Mouse (Mus musculus) c-Kit-positive CD71-negative TER-119-negative erythroid progenitor cells, embryonic 14.5 days (primary cell): ENCODE results near the gene Vamp5.
A peak's percentile ranks its signal among the peaks of the same experiment; 100 is the strongest.

ENCODE experiments used
- DNase-seq: peaks from one replicate; pipeline ENCODE4 v3.0.0-alpha.2; 2013; ENCODE audit warnings: low read depth

Vamp5 gene

DNA sequence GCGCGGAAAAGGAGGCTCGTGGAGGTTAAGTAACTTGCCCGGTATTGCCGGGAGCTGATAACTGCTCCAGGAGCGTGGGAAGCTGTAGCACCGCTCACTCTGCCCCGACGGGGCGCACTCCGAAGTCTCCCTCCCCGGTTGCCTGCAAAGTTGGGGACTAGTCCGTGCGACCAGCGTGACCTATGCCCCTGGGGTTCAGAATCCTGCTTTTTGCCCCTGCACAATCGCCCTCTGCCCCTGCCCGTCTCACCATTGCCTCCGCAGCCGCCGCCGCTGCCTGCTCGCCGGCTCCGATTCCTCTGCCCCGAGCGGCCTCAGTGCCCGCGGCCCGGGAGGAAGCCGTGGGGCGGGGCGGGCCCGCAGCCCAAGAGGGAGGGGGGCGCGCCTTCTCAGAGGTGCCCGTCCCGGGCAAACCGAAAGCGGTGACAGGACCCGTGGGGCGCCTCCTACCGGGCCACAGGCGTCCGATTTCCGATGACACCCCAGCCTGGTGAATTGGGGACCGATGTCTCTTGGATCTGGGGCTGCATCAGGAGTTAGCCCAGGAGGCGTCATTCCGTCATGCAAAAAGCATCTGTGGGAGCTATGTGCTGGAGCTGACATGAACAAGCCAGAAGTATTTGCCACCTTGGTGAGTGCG lies at the start of gene Vamp5:
Vamp5 (minus strand) TSS at position 338 of the 640 bp plus-strand sequence.
- DNase-seq, result peak; percentile 74

DNA sequence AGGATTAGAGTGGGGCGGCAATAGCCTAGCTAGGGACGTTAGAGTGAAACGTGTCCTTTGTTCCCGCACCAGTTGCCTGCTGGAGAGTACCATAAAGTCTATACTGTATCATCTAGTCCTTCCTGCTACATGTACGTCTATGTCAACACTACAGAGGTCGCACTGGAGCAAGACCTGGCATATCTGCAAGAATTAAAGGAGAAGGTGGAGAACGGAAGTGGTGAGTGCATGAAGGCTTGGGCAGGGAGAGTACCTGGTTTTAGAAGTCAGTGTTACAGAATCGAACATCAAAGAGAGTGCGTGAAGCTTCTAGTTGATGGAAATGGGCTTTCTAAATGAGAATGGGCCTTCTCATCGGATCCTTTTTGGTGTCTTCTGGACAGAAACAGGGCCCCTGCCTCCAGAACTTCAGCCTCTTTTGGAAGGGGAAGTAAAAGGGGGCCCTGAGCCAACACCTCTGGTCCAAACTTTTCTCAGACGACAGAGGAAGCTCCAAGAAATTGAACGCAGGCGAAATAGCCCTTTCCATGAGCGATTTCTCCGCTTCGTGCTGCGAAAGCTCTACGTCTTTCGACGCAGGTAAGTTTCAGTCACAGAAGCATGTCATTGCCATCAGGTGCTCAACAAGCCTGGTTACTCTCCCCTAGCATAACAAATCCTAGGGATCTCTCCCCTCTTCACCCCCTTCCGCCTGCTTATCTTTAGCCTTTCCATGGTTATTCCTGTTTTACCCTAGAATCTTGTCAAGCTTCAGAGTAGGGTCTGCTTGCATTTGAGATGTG lies 49.0 kb upstream of the Vamp5 start:
- DNase-seq, result no peak

GRCm38 (mm10) chr6:72428036-72428435 lies 47.8 kb upstream of the Vamp5 start:
- DNase-seq, result peak; percentile 73

- DNase-seq, result no peak
Observed at GRCm38 (mm10) chr6:72425646-72426045, 45.4 kb upstream of the Vamp5 start.

DNA sequence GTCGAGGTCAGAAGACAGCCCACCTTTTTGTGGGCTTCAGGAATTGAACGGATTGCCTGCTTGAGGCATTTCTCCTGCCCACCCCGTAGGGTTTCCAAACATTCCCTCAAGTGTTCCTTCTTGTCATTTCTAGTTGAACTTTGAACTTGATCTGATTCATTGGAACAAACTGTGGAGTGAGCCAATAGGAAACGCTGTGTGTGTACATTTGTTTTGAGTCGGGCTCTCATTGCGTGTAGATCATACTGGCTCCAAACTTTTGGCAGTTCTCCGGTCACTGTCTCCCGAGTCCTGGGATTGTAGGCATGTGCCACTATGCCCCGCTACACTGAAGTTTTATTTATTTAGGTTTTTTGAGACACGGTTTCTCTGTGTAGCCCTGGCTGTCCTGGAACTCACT lies 40.6 kb upstream of the Vamp5 start:
- DNase-seq, result no peak

DNA sequence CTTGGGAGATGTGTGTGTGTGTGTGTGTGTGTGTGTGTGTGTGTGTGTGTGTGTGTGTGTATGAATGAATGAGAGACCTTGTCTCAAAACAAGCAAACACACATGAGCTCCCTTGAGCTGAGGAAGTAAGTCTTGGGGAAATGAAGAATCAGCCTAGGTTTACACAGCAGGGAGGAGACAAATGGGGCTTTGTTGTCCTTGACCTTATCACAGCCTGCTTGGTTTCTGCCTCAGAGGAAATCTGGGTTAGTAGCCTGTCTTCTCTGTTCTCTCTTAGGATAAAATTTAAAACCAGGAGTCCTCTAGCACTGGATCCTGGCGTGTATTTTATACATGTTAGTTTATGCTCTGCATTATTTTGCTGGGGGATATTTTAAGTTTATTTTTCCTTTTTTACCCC lies 39.5 kb upstream of the Vamp5 start:
- no peak for DNase-seq

DNA sequence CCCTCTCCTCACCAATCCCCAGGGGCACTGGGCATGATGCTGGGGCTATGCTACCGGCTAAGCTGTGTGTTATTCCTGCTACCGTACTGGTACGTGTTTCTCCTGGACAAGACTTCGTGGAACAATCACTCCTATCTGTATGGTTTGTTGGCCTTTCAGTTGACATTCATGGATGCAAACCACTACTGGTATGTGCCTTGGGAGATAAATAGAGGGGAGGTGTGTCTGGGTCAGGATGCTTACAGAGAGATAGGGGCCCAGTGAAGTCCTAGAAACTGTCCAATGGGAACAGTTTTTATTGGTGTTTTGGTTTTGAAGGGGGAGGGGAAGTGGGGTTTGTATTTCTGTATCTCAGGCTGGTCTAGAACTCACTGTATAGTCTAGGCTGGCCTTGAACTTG lies 38.0 kb upstream of the Vamp5 start:
- DNase-seq, result no peak

GRCm38 (mm10) chr6:72415964-72416772 lies 35.9 kb upstream of the Vamp5 start:
- DNase-seq, result no peak

GRCm38 (mm10) chr6:72415181-72415580 lies 34.9 kb upstream of the Vamp5 start:
- no peak for DNase-seq

DNA sequence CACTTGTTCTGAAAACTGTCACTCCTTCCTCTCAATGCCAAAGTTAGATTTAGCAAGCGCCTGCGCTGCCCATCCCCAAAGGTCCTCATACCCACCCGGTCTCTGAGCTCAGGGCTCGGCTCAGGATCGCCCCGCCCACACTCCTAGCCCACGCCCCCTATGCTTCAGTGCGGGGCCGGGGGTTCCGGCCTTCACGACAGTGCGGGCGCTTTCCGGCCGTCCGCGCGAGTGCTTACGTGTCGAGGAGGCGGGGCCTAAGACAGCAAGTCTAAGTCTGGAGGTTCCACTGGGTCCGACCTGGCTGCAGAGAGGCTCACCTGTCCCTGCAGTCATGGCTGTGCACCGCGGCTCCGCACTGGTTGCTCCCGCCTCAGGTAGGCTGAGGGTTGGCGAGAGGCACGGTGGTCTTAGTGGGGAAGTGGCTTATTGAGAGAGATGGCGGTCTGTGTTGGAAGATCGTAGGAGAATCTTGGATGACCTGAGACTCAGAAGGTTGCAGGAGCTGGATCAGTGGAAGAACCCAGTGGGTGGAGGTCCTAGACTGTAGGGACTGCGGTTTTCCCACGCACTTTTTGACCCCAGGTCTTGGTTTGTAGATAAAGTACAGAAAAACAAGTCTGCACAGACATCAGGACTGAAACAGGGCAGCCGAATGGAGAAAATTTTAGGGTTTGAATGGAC lies 33.9 kb upstream of the Vamp5 start, which contains the start of gene Ggcx:
Ggcx (plus strand) TSS at position 233 of the 681 bp plus-strand sequence.
- DNase-seq, result peak; percentile 95

- DNase-seq, result no peak
Observed at GRCm38 (mm10) chr6:72410518-72410917, 30.2 kb upstream of the Vamp5 start.

DNA sequence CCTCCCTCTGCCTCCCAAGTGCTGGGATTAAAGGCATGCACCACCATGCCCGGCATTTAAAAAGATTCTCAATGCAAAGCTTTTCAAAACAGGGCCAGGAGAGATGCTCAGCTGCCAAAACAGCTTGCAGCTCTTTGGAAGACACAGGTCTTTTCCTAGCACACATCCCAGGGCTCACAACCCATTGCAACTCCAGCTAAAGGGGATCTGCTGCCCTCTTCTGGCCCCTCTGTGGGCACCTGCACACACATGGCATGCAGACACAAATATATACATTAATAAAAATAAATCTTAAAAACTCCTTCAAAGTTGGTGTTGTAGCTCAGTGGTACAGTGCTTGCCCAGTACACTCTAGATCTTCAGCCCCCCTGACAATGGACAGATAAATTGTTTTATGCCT lies 29.7 kb upstream of the Vamp5 start:
- DNase-seq, result no peak

- DNase-seq, result peak; percentile 74
Observed at GRCm38 (mm10) chr6:72409567-72409966, 29.3 kb upstream of the Vamp5 start.

DNA sequence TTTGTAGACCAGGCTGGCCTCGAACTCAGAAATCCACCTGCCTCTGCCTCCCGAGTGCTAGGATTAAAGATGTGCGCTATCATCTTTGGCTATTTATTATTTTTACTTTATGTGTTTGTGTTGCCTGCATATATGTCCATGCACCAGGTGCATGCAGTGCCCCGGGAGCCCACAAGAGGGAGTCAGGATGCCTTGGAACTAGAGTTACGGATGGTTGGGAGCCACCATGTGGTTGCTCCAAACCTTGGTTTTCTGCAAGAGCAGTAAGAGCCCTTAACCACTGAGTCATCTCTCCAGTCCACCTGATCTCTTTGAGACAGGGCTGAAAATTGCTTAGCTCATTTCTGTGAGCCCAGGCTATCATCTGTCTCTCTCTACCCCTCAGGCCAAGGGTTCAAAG lies 26.9 kb upstream of the Vamp5 start:
- peak; percentile 94 for DNase-seq

DNA sequence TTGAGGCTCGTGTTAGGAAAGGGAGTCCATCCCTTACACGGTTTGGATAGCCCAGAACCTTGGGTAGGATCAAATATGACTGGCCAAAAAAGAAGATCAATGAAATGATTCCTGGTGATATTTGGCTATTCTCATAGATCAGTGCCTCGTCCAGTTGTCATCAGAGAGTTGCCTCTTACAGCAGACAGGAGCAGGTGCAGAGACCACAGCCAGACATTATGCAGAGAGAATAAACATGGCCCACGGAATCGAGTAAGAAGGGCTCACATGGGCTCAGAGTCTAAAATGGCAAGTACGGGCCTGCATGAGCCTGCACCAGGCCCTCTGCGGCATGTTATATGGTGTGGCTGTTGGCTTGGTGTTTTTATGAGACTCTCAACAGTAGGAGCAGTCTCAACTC lies 25.1 kb upstream of the Vamp5 start:
- DNase-seq, result no peak

GRCm38 (mm10) chr6:72401875-72402274 lies 21.6 kb upstream of the Vamp5 start:
- peak; percentile 78 for DNase-seq

DNA sequence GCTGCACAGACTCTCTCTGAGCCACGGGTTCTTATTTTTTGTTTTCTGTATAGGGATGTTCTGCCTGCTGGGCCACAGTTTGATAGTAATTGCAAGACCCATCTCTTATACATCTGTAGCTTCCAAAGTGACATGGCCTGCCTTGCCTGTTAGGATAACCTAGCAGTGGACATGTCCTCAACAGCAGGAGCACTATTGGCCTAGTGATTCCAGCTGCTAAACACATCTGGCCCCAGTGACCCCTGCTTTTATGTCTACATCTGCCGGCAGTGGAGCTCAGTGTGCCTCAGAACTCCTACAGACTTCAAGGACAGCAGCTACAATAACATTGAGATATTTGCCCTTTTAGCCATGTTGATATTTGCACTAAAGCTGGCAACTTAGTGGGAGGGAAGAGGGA lies 19.7 kb upstream of the Vamp5 start:
- DNase-seq, result no peak

- no peak for DNase-seq
Observed at GRCm38 (mm10) chr6:72396837-72397251, 16.6 kb upstream of the Vamp5 start.

DNA sequence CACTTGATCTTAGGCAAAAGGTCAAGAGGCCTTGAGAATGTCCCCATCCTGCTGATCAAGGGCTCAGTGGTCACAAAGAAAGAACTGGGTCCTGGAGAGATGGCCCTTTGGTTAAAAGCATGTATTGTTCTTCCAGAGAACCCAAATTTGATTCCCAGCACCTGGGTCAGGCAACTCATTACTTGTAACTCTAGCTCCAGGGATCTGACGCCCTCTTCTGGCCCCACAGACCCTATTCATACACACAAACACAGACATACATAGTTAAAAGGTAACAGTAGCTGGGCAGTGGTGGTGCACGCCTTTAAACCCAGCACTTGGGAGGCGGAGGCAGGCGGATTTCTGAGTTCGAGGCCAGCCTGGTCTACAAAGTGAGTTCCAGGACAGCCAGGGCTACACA lies 12.1 kb upstream of the Vamp5 start:
- no peak for DNase-seq

DNA sequence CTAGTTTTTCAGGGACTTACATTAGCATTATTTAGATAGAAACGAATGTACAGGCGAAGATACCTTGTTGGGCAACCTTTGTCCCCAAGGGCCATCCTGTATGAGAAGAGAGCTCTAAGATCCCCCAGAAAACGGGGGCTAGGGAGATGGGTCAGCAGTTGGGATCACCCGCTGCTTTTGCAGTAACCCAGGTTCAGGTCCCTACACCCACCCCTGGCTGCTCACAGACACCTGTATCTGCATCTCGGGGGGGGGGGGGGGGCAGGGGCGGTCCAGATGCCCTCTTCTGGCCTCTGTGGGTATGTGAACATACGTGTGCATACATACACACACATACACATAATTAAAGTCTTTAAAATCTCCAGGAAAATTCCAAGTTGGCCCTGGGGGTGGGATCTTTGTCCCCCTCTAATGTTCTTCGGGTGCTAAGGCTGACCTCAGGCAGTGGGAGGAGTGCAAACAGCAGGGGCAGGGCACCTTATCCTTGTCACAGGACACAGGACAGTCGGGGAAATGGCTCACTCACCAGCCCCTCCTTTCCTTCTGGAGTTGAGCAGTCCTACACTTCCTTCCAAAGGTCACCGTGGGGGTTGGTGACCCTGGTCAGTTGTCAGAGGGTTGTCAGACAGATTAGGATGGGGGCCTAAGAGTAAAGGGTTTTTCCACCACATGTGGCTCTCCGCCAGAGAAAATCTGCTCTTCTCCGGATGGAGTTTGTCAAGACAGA lies 10.7 kb upstream of the Vamp5 start:
- no peak for DNase-seq

DNA sequence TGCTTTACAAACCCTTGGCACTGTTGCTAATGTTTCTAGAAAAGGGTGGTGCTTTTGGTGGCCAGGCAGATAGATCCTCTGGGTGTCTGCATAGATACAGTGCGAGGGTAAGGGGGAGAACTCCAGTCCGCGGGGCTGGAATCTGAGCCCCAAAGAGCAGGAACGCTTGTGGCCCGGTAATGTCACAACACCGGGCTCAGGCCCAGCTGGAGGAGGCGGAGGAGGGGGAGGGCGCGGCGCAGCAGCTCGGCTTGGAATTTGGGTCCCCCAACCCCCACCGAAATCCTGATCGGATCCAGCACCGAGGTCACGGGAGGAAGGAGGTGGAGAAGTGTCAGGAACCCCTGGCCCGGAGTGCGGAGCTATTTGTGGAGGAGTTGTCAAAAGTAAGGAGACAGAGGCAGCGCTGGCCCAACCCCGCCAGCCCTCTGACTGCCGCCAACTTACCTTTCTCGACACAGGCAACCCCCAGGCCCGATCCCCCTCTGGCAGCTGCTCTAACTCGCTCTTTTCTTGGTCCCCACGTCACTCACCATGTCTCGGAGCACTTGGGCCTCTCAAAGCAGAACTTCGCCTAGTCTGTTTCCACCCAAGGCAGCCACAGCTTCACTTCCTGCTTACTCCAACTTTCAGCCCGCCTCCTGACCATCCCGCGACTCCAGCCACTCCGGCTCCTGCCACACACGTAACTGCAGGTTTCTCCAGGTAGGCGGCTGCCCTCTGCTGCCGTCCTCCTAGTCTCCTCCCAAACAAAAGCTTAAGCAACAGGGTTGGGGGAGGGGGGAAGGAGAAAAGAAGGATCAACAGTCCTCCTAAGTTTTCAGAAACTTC lies 9.9 kb upstream of the Vamp5 start, which contains the start of gene Vamp8:
Vamp8 (minus strand) TSS at position 763 of the 831 bp plus-strand sequence.
- no peak for DNase-seq
